Mouse (Mus musculus): ENCODE data around the gene Islr2.

GRCm38 (mm10) chr9:58194222-58194621 lies 9.9 kb downstream of the Islr2 start:
- TF ChIP-seq CTCF (IDR thresholded peaks at IDR 0.05; ENCODE audit: control insufficient read depth, insufficient read depth, insufficient read length) (no peak), CEBPB (IDR thresholded peaks at IDR 0.05; ENCODE audit: low read depth) (no peak), MAX (IDR thresholded peaks at IDR 0.05) (no peak), MYOD1 (IDR thresholded peaks at IDR 0.05; ENCODE audit: control insufficient read depth, insufficient read length, low read depth) (no peak), USF1 (IDR thresholded peaks at IDR 0.05; ENCODE audit: low read depth) (no peak), FOSL1 (IDR thresholded peaks at IDR 0.05; ENCODE audit: insufficient read depth, low read length, poor library complexity, severe bottlenecking) (no peak)

All from C2C12 (cell line).